Mouse (Mus musculus): Measurements from ENCODE around the gene P2rx4. TPM values are rescaled to one million over a fixed set of nuclear protein-coding genes. Genes with fewer than 3 reads are reported as not detected.

The P2rx4 gene
- polyA plus RNA-seq, 1 experiment from 2014 or later = 36.2 TPM

DNA sequence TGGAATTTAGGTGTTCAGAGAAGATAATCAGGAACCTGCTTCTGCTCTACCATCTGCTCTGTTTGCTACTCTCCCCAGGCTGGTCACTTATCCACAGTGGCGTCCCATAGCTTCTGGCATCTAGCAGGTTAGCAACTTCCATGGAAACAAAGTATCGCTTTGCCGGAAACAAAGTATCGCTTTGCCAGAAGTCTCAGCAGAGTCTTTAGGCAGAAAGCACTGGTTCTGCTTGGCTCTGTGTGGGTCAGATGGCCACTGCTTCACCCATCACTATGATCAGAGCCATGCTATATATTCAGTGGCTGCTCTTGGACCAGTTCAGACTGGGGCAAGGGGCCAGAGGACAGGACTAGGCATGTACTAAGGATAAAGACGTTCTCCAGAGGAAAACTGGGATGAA is 35.0 kb upstream of the P2rx4 start:
- Histone ChIP-seq H3K9ac (replicated peaks) (no peak overlapping the region), H3K36me3 (replicated peaks; ENCODE audit: insufficient read depth, low read length) (no peaks in the 10 kb centered on the region), H3K9me3 (ENCODE audit: low read length) (no peaks in the 10 kb centered on the region), H3K4me1 (ENCODE audit: insufficient read depth) (peaks cover 3% of the 10 kb centered on the region; the same call in 1 of the 2 replicates), H3K4me3 (ENCODE audit: low read depth, low read length) (no peak overlapping the region), H3K27ac (ENCODE audit: low read depth) (no peak overlapping the region), H3K4me2 (ENCODE audit: low read depth, low read length) (no peak overlapping the region), H3K27me3 (ENCODE audit: insufficient read depth, low read length) (no peaks in the 10 kb centered on the region)
- no peak for DNase-seq
- TF ChIP-seq EP300 (IDR thresholded peaks at IDR 0.05; ENCODE audit: low read depth) = no peak
- no peak for TF ChIP-seq CTCF (IDR thresholded peaks at IDR 0.05; ENCODE audit: low read depth)
- ATAC-seq = no peak
- WGBS (ENCODE audit: insufficient replicate concordance) = 86% methylated on average over 5 of the region's 5 CpGs

DNA sequence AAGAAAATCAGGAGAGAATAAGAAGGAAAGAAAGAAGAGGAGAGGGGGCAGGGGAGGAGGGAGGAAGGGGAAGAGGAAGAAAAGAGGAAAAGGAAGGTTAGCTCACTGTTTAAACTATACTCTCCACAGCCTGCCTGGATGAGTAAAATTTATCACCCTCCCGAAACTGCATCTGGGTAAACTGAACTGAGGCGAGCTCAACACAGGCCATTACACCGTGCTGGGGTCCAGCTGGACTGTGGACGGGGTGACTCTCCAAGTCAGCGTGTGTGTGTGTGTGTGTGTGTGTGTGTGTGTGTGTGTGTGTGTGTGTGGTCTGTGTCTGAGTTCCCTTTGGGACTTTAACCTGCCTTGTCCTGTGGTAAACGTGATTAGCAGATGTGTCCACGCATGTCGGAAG is 31.3 kb upstream of the P2rx4 start:
- H3K4me2 ChIP-seq (ENCODE audit: low read depth, low read length) = no peak overlapping the region
- TF ChIP-seq CTCF (IDR thresholded peaks at IDR 0.05; ENCODE audit: low read depth) = no peak
- TF ChIP-seq EP300 (IDR thresholded peaks at IDR 0.05; ENCODE audit: low read depth) = no peak
- H3K4me3 ChIP-seq (ENCODE audit: low read depth, low read length) = no peak overlapping the region
- H3K9ac ChIP-seq (replicated peaks) = no peak overlapping the region
- DNase-seq (no peak), ATAC-seq (no peak)
- no peak overlapping the region for H3K27ac ChIP-seq (ENCODE audit: low read depth)
- no peaks in the 10 kb centered on the region for H3K9me3 ChIP-seq (ENCODE audit: low read length)
- no peaks in the 10 kb centered on the region for H3K36me3 ChIP-seq (replicated peaks; ENCODE audit: insufficient read depth, low read length)
- 68% methylated on average over 8 of the region's 8 CpGs for WGBS (ENCODE audit: insufficient replicate concordance)
- H3K27me3 ChIP-seq (ENCODE audit: insufficient read depth, low read length) = no peaks in the 10 kb centered on the region
- no peaks in the 10 kb centered on the region for H3K4me1 ChIP-seq (ENCODE audit: insufficient read depth)

DNA sequence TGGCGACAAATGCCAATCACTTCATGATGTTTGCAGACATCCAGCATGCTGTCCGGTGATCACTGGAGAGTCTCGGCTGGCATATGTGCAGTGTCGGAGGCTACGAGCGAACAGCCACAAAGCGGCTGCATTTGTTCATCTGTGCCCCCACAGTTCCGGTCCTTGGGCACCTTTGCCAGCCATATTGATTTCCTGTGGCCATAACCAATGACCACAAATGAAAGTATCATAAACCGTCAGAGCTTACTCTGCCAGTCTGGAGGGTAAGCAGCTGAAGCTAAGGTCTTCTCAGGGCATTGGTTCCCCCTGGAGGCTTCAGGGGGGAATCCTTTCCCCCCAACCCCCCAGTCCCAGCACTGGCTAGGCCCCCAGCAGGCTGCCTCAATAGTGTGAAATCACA is 29.4 kb upstream of the P2rx4 start:
- no peak overlapping the region for H3K4me2 ChIP-seq (ENCODE audit: low read depth, low read length)
- WGBS (ENCODE audit: insufficient replicate concordance) = 57% methylated on average over 9 of the region's 9 CpGs
- H3K27me3 ChIP-seq (ENCODE audit: insufficient read depth, low read length) = no peaks in the 10 kb centered on the region
- no peaks in the 10 kb centered on the region for H3K36me3 ChIP-seq (replicated peaks; ENCODE audit: insufficient read depth, low read length)
- no peak overlapping the region for H3K9ac ChIP-seq (replicated peaks)
- TF ChIP-seq EP300 (IDR thresholded peaks at IDR 0.05; ENCODE audit: low read depth) (no peak), CTCF (IDR thresholded peaks at IDR 0.05; ENCODE audit: low read depth) (no peak)
- H3K4me3 ChIP-seq (ENCODE audit: low read depth, low read length) = no peak overlapping the region
- no peaks in the 10 kb centered on the region for H3K9me3 ChIP-seq (ENCODE audit: low read length)
- DNase-seq = no peak
- ATAC-seq = no peak
- no peak overlapping the region for H3K27ac ChIP-seq (ENCODE audit: low read depth)
- H3K4me1 ChIP-seq (ENCODE audit: insufficient read depth) = no peaks in the 10 kb centered on the region

DNA sequence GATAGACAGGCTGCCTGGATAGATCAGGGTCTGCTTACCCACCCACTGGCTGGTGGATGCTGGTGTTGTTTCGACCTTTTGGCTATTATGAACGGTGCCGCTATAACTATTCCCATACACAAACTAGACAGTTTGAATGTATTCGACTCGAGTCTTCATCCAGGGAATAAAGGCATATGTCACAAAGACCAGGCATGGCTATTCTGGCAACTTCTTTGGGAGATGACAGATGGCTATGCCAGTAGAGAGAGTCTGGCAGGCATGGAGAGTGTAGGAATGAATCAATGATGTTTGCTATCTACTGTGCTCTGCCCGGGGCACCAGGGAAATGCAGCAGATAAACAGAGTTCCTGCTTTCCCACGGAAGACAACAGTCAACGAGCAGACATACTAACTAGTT is 27.5 kb upstream of the P2rx4 start:
- Histone ChIP-seq H3K4me2 (ENCODE audit: low read depth, low read length) (no peak overlapping the region), H3K9ac (replicated peaks) (no peak overlapping the region), H3K36me3 (replicated peaks; ENCODE audit: insufficient read depth, low read length) (no peaks in the 10 kb centered on the region), H3K4me1 (ENCODE audit: insufficient read depth) (peaks cover 3% of the 10 kb centered on the region; the same call in 1 of the 2 replicates), H3K4me3 (ENCODE audit: low read depth, low read length) (no peak overlapping the region), H3K27me3 (ENCODE audit: insufficient read depth, low read length) (no peaks in the 10 kb centered on the region), H3K9me3 (ENCODE audit: low read length) (no peaks in the 10 kb centered on the region), H3K27ac (ENCODE audit: low read depth) (no peak overlapping the region)
- TF ChIP-seq CTCF (IDR thresholded peaks at IDR 0.05; ENCODE audit: low read depth) = no peak
- no peak for TF ChIP-seq EP300 (IDR thresholded peaks at IDR 0.05; ENCODE audit: low read depth)
- ATAC-seq (no peak), DNase-seq (no peak)
- WGBS (ENCODE audit: insufficient replicate concordance) = 67% methylated on average over 8 of the region's 8 CpGs

DNA sequence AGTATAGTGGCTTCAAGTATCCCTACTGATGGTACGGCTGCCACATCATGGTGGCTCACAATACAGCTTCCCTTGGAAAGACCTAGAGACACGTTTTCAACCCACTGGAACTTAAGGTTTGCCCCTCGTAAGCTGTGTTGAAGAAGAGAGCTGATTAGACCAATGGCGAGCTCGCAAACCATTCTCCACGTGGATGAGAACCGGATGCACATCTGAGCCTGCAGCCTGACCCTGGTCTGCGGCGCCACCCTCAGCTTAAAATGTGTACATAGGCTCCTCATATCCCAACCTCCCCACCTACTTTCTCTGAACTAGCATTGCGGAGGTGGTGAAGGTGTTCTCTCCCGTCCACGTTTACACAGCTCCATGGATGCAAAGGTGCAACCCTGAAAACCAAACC is 26.1 kb upstream of the P2rx4 start:
- DNase-seq (no peak), ATAC-seq (no peak)
- Histone ChIP-seq H3K9me3 (ENCODE audit: low read length) (no peaks in the 10 kb centered on the region), H3K9ac (replicated peaks) (no peak overlapping the region), H3K27me3 (ENCODE audit: insufficient read depth, low read length) (no peaks in the 10 kb centered on the region), H3K4me3 (ENCODE audit: low read depth, low read length) (no peak overlapping the region), H3K27ac (ENCODE audit: low read depth) (no peak overlapping the region), H3K4me1 (ENCODE audit: insufficient read depth) (peaks cover 3% of the 10 kb centered on the region; the same call in 1 of the 2 replicates), H3K36me3 (replicated peaks; ENCODE audit: insufficient read depth, low read length) (no peaks in the 10 kb centered on the region), H3K4me2 (ENCODE audit: low read depth, low read length) (no peak overlapping the region)
- WGBS (ENCODE audit: insufficient replicate concordance) = 75% methylated on average over 12 of the region's 12 CpGs
- TF ChIP-seq CTCF (IDR thresholded peaks at IDR 0.05; ENCODE audit: low read depth) (peak; percentile 10; the same call in 1 of the 2 replicates), EP300 (IDR thresholded peaks at IDR 0.05; ENCODE audit: low read depth) (no peak)

DNA sequence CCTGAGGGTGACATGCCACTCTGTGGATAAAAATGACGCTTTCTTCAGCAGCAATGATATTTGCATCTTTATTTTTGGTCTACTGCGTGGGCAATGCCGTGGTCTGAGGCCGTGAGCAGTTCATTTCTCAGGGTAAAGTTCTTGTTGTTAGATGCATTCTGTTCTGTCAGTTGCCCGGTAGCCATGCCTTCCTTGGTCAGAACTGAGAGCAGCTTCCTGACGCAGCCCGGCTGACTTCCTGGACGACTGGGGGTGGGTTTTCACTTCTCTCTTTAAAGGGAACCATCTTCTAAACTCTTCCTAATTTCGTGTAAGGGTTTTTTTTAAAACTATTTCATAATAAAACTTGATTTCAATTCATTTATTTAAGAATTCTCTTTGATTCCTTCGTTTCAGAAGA is 23.4 kb upstream of the P2rx4 start:
- DNase-seq (no peak), ATAC-seq (no peak)
- WGBS (ENCODE audit: insufficient replicate concordance) = 38% methylated on average over 10 of the region's 10 CpGs
- Histone ChIP-seq H3K27me3 (ENCODE audit: insufficient read depth, low read length) (no peaks in the 10 kb centered on the region), H3K36me3 (replicated peaks; ENCODE audit: insufficient read depth, low read length) (no peaks in the 10 kb centered on the region), H3K4me2 (ENCODE audit: low read depth, low read length) (no peak overlapping the region), H3K4me1 (ENCODE audit: insufficient read depth) (peaks cover 3% of the 10 kb centered on the region; the same call in 1 of the 2 replicates), H3K27ac (ENCODE audit: low read depth) (peak overlapping the region; percentile 57), H3K9ac (replicated peaks) (no peak overlapping the region), H3K9me3 (ENCODE audit: low read length) (no peaks in the 10 kb centered on the region), H3K4me3 (ENCODE audit: low read depth, low read length) (no peak overlapping the region)
- TF ChIP-seq EP300 (IDR thresholded peaks at IDR 0.05; ENCODE audit: low read depth) (no peak), CTCF (IDR thresholded peaks at IDR 0.05; ENCODE audit: low read depth) (no peak)

DNA sequence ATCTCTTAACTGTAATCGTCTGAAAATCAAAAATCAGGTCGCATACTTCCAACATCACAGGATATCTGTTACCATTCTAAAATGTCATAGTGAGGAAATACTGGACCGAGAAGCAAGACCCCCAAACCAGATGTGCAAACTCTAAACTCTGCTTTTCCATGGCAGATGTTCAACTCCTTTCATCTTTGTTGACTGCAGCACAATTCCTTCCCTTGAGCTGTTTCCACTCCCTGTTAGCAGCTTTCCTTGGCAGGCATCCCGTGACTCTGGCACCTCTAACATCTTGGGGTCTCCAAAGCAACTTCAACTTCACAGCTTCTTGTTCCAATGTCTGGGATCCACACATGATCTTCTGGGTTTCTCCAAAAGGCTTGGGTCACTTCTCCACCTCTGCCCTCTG is 20.0 kb upstream of the P2rx4 start:
- H3K9me3 ChIP-seq (ENCODE audit: low read length) = no peaks in the 10 kb centered on the region
- H3K4me2 ChIP-seq (ENCODE audit: low read depth, low read length) = no peak overlapping the region
- DNase-seq (no peak), ATAC-seq (no peak)
- no peak overlapping the region for H3K4me3 ChIP-seq (ENCODE audit: low read depth, low read length)
- H3K27ac ChIP-seq (ENCODE audit: low read depth) = no peak overlapping the region
- H3K27me3 ChIP-seq (ENCODE audit: insufficient read depth, low read length) = no peaks in the 10 kb centered on the region
- 84% methylated on average over 4 of the region's 4 CpGs for WGBS (ENCODE audit: insufficient replicate concordance)
- H3K4me1 ChIP-seq (ENCODE audit: insufficient read depth) = peaks cover 3% of the 10 kb centered on the region; the same call in 1 of the 2 replicates
- no peaks in the 10 kb centered on the region for H3K36me3 ChIP-seq (replicated peaks; ENCODE audit: insufficient read depth, low read length)
- TF ChIP-seq EP300 (IDR thresholded peaks at IDR 0.05; ENCODE audit: low read depth) (no peak), CTCF (IDR thresholded peaks at IDR 0.05; ENCODE audit: low read depth) (no peak)
- no peak overlapping the region for H3K9ac ChIP-seq (replicated peaks)
